Mouse (Mus musculus) retina, adult 2 months (tissue): ENCODE data around the gene Txndc15.
"Not testable (repeated sequence)": the region's sequence is repeated elsewhere in the genome, so short reads cannot be mapped to it uniquely, and the experiment has no call there.

Experiments used
- DNase-seq: peaks from one replicate; pipeline ENCODE4 v3.0.0-alpha.2; 2012; ENCODE audit warnings: low read depth, low spot score

Txndc15 gene

GRCm38 (mm10) chr13:55714501-55715166 lies at the start of gene Txndc15:
Gene Txndc15, plus strand, starts transcription at chr13:55714650.
- DNase-seq, result peak; percentile 79

GRCm38 (mm10) chr13:55668550-55668949 lies 45.9 kb upstream of the Txndc15 start:
- DNase-seq, result no peak

- DNase-seq, result no peak
Measured at GRCm38 (mm10) chr13:55672711-55673110, 41.7 kb upstream of the Txndc15 start.

GRCm38 (mm10) chr13:55677364-55677763 lies 37.1 kb upstream of the Txndc15 start:
- no peak for DNase-seq

GRCm38 (mm10) chr13:55682201-55682600 lies 32.2 kb upstream of the Txndc15 start:
- DNase-seq, result no peak

- no peak for DNase-seq
Measured at GRCm38 (mm10) chr13:55683581-55683980, 30.9 kb upstream of the Txndc15 start.

- no peak for DNase-seq
Measured at GRCm38 (mm10) chr13:55686107-55686633, 28.3 kb upstream of the Txndc15 start.

GRCm38 (mm10) chr13:55687927-55688602 lies 26.4 kb upstream of the Txndc15 start:
- DNase-seq, result no peak

- peak; percentile 84 for DNase-seq
Measured at GRCm38 (mm10) chr13:55692535-55693242, 21.8 kb upstream of the Txndc15 start, which contains the start of gene B230219D22Rik. Gene B230219D22Rik, plus strand, starts transcription at chr13:55693124.

- DNase-seq, result no peak
Measured at GRCm38 (mm10) chr13:55693243-55693721, 21.2 kb upstream of the Txndc15 start.

- DNase-seq, result no peak
Measured at GRCm38 (mm10) chr13:55694110-55694509, 20.3 kb upstream of the Txndc15 start.

GRCm38 (mm10) chr13:55695989-55696388 lies 18.5 kb upstream of the Txndc15 start:
- not testable (repeated sequence) for DNase-seq

GRCm38 (mm10) chr13:55704301-55704700 lies 10.1 kb upstream of the Txndc15 start:
- DNase-seq, result no peak

- DNase-seq, result no peak
Measured at GRCm38 (mm10) chr13:55712846-55713245, 1.6 kb upstream of the Txndc15 start.

GRCm38 (mm10) chr13:55715167-55715512 lies 690 bp downstream of the Txndc15 start:
- DNase-seq, result no peak

- DNase-seq, result no peak
Measured at GRCm38 (mm10) chr13:55715908-55716510, 1.6 kb downstream of the Txndc15 start.

GRCm38 (mm10) chr13:55721516-55721915 lies 7.1 kb downstream of the Txndc15 start:
- DNase-seq, result no peak

- no peak for DNase-seq
Measured at GRCm38 (mm10) chr13:55721995-55722394, 7.5 kb downstream of the Txndc15 start.

- no peak for DNase-seq
Measured at GRCm38 (mm10) chr13:55726598-55727119, 12.2 kb downstream of the Txndc15 start.

GRCm38 (mm10) chr13:55727120-55727838 lies 12.8 kb downstream of the Txndc15 start, which contains the start of gene Pcbd2:
Gene Pcbd2, plus strand, starts transcription at chr13:55727368.
- DNase-seq, result peak; percentile 64

GRCm38 (mm10) chr13:55727839-55728238 lies 13.4 kb downstream of the Txndc15 start:
- peak; percentile 44 for DNase-seq
